Mouse (Mus musculus) stomach, postnatal 0 days (tissue): Measurements from ENCODE around the gene Ctf1.

Source experiments
- CTCF ChIP-seq: IDR thresholded peaks from 2 replicates; pipeline ENCODE4 v1.5.1; 2016; ENCODE audit warnings: antibody characterized with exemption, low read depth, mild to moderate bottlenecking, moderate library complexity
- EP300 ChIP-seq: optimal IDR thresholded peaks from 2 replicates; pipeline ENCODE3; 2016; ENCODE audit warnings: antibody characterized with exemption

- TF ChIP-seq CTCF: no peak
- TF ChIP-seq EP300: no peak
Observed at GRCm38 (mm10) chr7:127662926-127663325, 49.6 kb upstream of the Ctf1 start.
